Mouse (Mus musculus) liver, adult 2 months (tissue): Measurements from ENCODE around the gene Adora2a. TPM values are rescaled to one million over a fixed set of nuclear protein-coding genes. Genes with fewer than 3 reads are reported as not detected.
A peak's percentile ranks its signal among the peaks of the same experiment; 100 is the strongest.

Source experiments
- DNase-seq: peaks from one replicate; pipeline ENCODE4 v3.0.0-alpha.2; 2011; ENCODE audit warnings: low read depth, low spot score; ENCODE audit errors: extremely low read depth
- H3K27ac ChIP-seq: fragments of 200-500 bp; replicated peaks from 2 replicates; pipeline ENCODE4 v1.5.1; 2012; ENCODE audit warnings: low read depth, mild to moderate bottlenecking, control low read depth, inconsistent platforms, low read length; ENCODE audit not compliant: insufficient read depth
- H3K27me3 ChIP-seq: fragments of 200-500 bp; 2 replicates; pipeline ENCODE4 v1.6.1; 2012; ENCODE audit warnings: mild to moderate bottlenecking, moderate library complexity, low read length, inconsistent platforms; ENCODE audit not compliant: control insufficient read depth, insufficient read depth
- H3K36me3 ChIP-seq: fragments of 200-500 bp; 2 replicates; pipeline ENCODE4 v1.6.1; 2012; ENCODE audit warnings: low read length, inconsistent platforms; ENCODE audit not compliant: control insufficient read depth, insufficient read depth
- H3K4me1 ChIP-seq: fragments of 200-500 bp; 2 replicates; pipeline ENCODE4 v1.6.1; 2011; ENCODE audit warnings: low read length; ENCODE audit not compliant: control insufficient read depth, insufficient read depth
- H3K4me3 ChIP-seq: fragments of 200-500 bp; 2 replicates; pipeline ENCODE4 v1.5.1; 2011; ENCODE audit warnings: low read depth, mild to moderate bottlenecking, control low read depth, low read length, moderate library complexity; ENCODE audit not compliant: insufficient read depth
- H3K79me2 ChIP-seq: fragments of 200-500 bp; 2 replicates; pipeline ENCODE4 v1.6.1; 2012; ENCODE audit warnings: inconsistent platforms, mild to moderate bottlenecking, low read length, moderate library complexity; ENCODE audit not compliant: control insufficient read depth, insufficient read depth
- H3K9ac ChIP-seq: fragments of 200-500 bp; 2 replicates; pipeline ENCODE4 v1.6.1; 2012; ENCODE audit warnings: low read depth, mild to moderate bottlenecking, control low read depth, inconsistent platforms, low read length
- CTCF ChIP-seq: fragments of 200-500 bp; IDR thresholded peaks from 2 replicates; pipeline ENCODE4 v1.5.1; 2011; ENCODE audit warnings: low read depth, low read length, control low read depth
- POLR2A ChIP-seq: fragments of 200-500 bp; IDR thresholded peaks from 2 replicates; pipeline ENCODE4 v1.6.1; 2011; ENCODE audit warnings: low read length, control low read depth; ENCODE audit not compliant: insufficient read depth; ENCODE audit errors: extremely low read depth
- WGBS: fragments of 180-500 bp; shearing (Covaris S2); methylation state at CpG from one replicate; pipeline ENCODE4 v1.1.7; 2018; 5-methylcytosine and 5-hydroxymethylcytosine counted together
- polyA plus RNA-seq: library from polyadenylated mRNA; depleted of rRNA; stranded (reverse); fragments of >200 nt; gene quantifications from 2 replicates; pipeline ENCODE4 v1.2.3, GENCODE M21; 2012
- total RNA-seq: library from RNA; depleted of rRNA; stranded (reverse); fragments of >200 nt; gene quantifications from 2 replicates; pipeline ENCODE4 v1.2.3, GENCODE M21; 2014

The Adora2a gene
- total and polyA plus RNA-seq, 2 experiments: 0.65 to 2.6 TPM

- H3K36me3 ChIP-seq: peaks cover 4% of the 10 kb centered on the region
- no peak for TF ChIP-seq CTCF
- 40% methylated on average over 4 of the region's 4 CpGs for WGBS
- H3K4me1 ChIP-seq: peaks cover 12% of the 10 kb centered on the region
- H3K27me3 ChIP-seq: no peaks in the 10 kb centered on the region
- no peak overlapping the region for H3K4me3 ChIP-seq
- peak; percentile 91 for DNase-seq
- H3K27ac ChIP-seq: peak overlapping the region; percentile 43
- H3K9ac ChIP-seq: no peak overlapping the region
- no peaks in the 10 kb centered on the region for H3K79me2 ChIP-seq
Measured at GRCm38 (mm10) chr10:75294362-75294761, 22.3 kb upstream of the Adora2a start.

GRCm38 (mm10) chr10:75294926-75295325 is 21.8 kb upstream of the Adora2a start:
- Histone ChIP-seq H3K4me3 (no peak overlapping the region), H3K36me3 (peaks cover 4% of the 10 kb centered on the region), H3K27ac (peak overlapping the region; percentile 24; the same call in 1 of the 2 replicates), H3K4me1 (peaks cover 12% of the 10 kb centered on the region), H3K27me3 (no peaks in the 10 kb centered on the region), H3K79me2 (no peaks in the 10 kb centered on the region), H3K9ac (no peak overlapping the region)
- TF ChIP-seq POLR2A: no peak
- TF ChIP-seq CTCF: no peak
- no peak for DNase-seq
- 72% methylated on average over 4 of the region's 4 CpGs for WGBS

GRCm38 (mm10) chr10:75298608-75299007 is 18.1 kb upstream of the Adora2a start:
- H3K79me2 ChIP-seq: no peaks in the 10 kb centered on the region
- no peaks in the 10 kb centered on the region; the same call in 1 of the 2 replicates for H3K36me3 ChIP-seq
- H3K27me3 ChIP-seq: no peaks in the 10 kb centered on the region
- no peak overlapping the region for H3K27ac ChIP-seq
- H3K9ac ChIP-seq: no peak overlapping the region
- H3K4me3 ChIP-seq: no peak overlapping the region
- peaks cover 12% of the 10 kb centered on the region for H3K4me1 ChIP-seq
- no peak for DNase-seq
- no peak for TF ChIP-seq CTCF
- TF ChIP-seq POLR2A: no peak
- 94% methylated on average over 5 of the region's 5 CpGs for WGBS

GRCm38 (mm10) chr10:75299785-75300418 is 16.8 kb upstream of the Adora2a start:
- Histone ChIP-seq H3K27me3 (no peaks in the 10 kb centered on the region), H3K4me3 (no peak overlapping the region), H3K79me2 (no peaks in the 10 kb centered on the region), H3K36me3 (no peaks in the 10 kb centered on the region; the same call in 1 of the 2 replicates), H3K4me1 (peaks cover 3% of the 10 kb centered on the region; the same call in 1 of the 2 replicates), H3K27ac (no peak overlapping the region), H3K9ac (no peak overlapping the region)
- 38% methylated on average over 5 of the region's 5 CpGs for WGBS
- DNase-seq: peak; percentile 65
- TF ChIP-seq POLR2A (no peak), CTCF (no peak)

- Histone ChIP-seq H3K9ac (no peak overlapping the region), H3K36me3 (no peaks in the 10 kb centered on the region; the same call in 1 of the 2 replicates), H3K79me2 (no peaks in the 10 kb centered on the region), H3K27me3 (no peaks in the 10 kb centered on the region), H3K4me3 (no peak overlapping the region), H3K4me1 (0 out of 2 replicates have a peak, but pooled peaks cover 2% of the 10 kb centered on the region), H3K27ac (no peak overlapping the region)
- TF ChIP-seq CTCF (no peak), POLR2A (no peak)
- 92% methylated on average over 12 of the region's 12 CpGs for WGBS
- no peak for DNase-seq
Measured at GRCm38 (mm10) chr10:75301195-75301806, 15.4 kb upstream of the Adora2a start.

GRCm38 (mm10) chr10:75301937-75302336 is 14.7 kb upstream of the Adora2a start:
- Histone ChIP-seq H3K9ac (no peak overlapping the region), H3K4me1 (0 out of 2 replicates have a peak, but pooled peaks cover 2% of the 10 kb centered on the region), H3K27me3 (no peaks in the 10 kb centered on the region), H3K4me3 (no peak overlapping the region), H3K27ac (no peak overlapping the region), H3K36me3 (no peaks in the 10 kb centered on the region; the same call in none of the 2 replicates), H3K79me2 (no peaks in the 10 kb centered on the region)
- TF ChIP-seq POLR2A (no peak), CTCF (no peak)
- DNase-seq: no peak
- WGBS: 83% methylated on average over 4 of the region's 4 CpGs
